Mouse (Mus musculus) thymus, adult 2 months (tissue): ENCODE results near the gene Fto.

Experiments used
- CTCF ChIP-seq: fragments of 200-500 bp; IDR thresholded peaks from 2 replicates; pipeline ENCODE4 v1.5.1; 2012; ENCODE audit warnings: mild to moderate bottlenecking, control low read depth, low read length, moderate library complexity, borderline replicate concordance; ENCODE audit not compliant: control insufficient read depth, poor library complexity, insufficient read depth; ENCODE audit errors: extremely low read depth
- POLR2A ChIP-seq: fragments of 200-500 bp; IDR thresholded peaks from 2 replicates; pipeline ENCODE4 v1.6.1; 2012; ENCODE audit warnings: mild to moderate bottlenecking, low read length, control low read depth, moderate library complexity; ENCODE audit not compliant: control insufficient read depth, poor library complexity, insufficient read depth; ENCODE audit errors: extremely low read depth

DNA sequence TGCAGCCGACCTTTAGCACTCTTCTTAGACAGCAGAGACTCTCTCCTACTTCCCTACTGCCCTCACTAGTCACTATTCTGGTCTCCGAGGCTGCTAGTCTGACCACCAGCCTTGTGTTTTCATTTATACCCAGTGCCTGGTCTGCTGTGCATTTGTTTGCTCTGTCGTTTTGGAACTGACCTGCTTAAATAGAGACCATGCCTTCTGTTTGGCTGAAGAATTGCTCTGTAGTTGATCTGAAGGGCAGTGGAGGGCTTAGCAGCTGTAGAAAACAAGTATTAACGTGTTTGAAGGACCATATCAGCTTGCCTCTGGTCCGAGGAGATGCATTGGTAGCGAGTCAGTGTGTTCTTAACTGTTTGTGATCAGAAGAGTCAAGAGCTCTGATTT lies 16.1 kb downstream of the Fto start:
- TF ChIP-seq CTCF = no peak
- no peak for TF ChIP-seq POLR2A
